Mouse (Mus musculus): ENCODE measurements at regions not wholly inside any gene's neighbourhood (a gene's known extent, or its start where the extent isn't known, plus 50 kb on each side); places are given as distances from the start of the nearest gene placed in this dataset.

- no peak for DNase-seq (ENCODE audit: low read depth, low spot score)
These were observed 189.3 kb upstream of the Jade1 start for GRCm38 (mm10) chr3:41366264-41366663.

GRCm38 (mm10) chr3:41365145-41365830 is 190.2 kb upstream of the Jade1 start:
- DNase-seq (ENCODE audit: low read depth, low spot score): no peak

GRCm38 (mm10) chr3:41363947-41364346 is 191.6 kb upstream of the Jade1 start:
- DNase-seq (ENCODE audit: low read depth, low spot score): no peak

- DNase-seq (ENCODE audit: low read depth, low spot score): no peak
These were observed 195.3 kb upstream of the Jade1 start for GRCm38 (mm10) chr3:41360231-41360630.

GRCm38 (mm10) chr3:41359458-41359857 is 196.1 kb upstream of the Jade1 start:
- DNase-seq (ENCODE audit: low read depth, low spot score): no peak

- no peak for DNase-seq (ENCODE audit: low read depth, low spot score)
These were observed 202.5 kb upstream of the Jade1 start for GRCm38 (mm10) chr3:41353021-41353420.

GRCm38 (mm10) chr3:41351786-41352185 is 203.7 kb upstream of the Jade1 start:
- no peak for DNase-seq (ENCODE audit: low read depth, low spot score)

- DNase-seq (ENCODE audit: low read depth, low spot score): no peak
These were observed 204.3 kb upstream of the Jade1 start for GRCm38 (mm10) chr3:41351091-41351685.

- no peak for DNase-seq (ENCODE audit: low read depth, low spot score)
These were observed 205.2 kb upstream of the Jade1 start for GRCm38 (mm10) chr3:41350331-41350730.

GRCm38 (mm10) chr3:41348795-41349194 is 206.7 kb upstream of the Jade1 start:
- peak; percentile 57 for DNase-seq (ENCODE audit: low read depth, low spot score)

GRCm38 (mm10) chr3:41346863-41347262 is 208.7 kb upstream of the Jade1 start:
- DNase-seq (ENCODE audit: low read depth, low spot score): peak; percentile 40

GRCm38 (mm10) chr3:41343431-41343830 is 212.1 kb upstream of the Jade1 start:
- DNase-seq (ENCODE audit: low read depth, low spot score): no peak

- peak; percentile 8 for DNase-seq (ENCODE audit: low read depth, low spot score)
These were observed 223.1 kb upstream of the Jade1 start for GRCm38 (mm10) chr3:41332481-41332880.

- DNase-seq (ENCODE audit: low read depth, low spot score): no peak
These were observed 225.2 kb upstream of the Jade1 start for GRCm38 (mm10) chr3:41330356-41330755.

GRCm38 (mm10) chr3:41328828-41329227 is 226.7 kb upstream of the Jade1 start:
- no peak for DNase-seq (ENCODE audit: low read depth, low spot score)

GRCm38 (mm10) chr3:41326211-41327104 is 229.1 kb upstream of the Jade1 start:
- no peak for DNase-seq (ENCODE audit: low read depth, low spot score)

GRCm38 (mm10) chr3:41321808-41322207 is 233.7 kb upstream of the Jade1 start:
- no peak for DNase-seq (ENCODE audit: low read depth, low spot score)

- no peak for DNase-seq (ENCODE audit: low read depth, low spot score)
These were observed 236.2 kb upstream of the Jade1 start for GRCm38 (mm10) chr3:41319214-41319856.

- DNase-seq (ENCODE audit: low read depth, low spot score): peak; percentile 6
These were observed 235.6 kb upstream of the Pgrmc2 start for GRCm38 (mm10) chr3:41318232-41319131.

GRCm38 (mm10) chr3:41317170-41317569 is 234.3 kb upstream of the Pgrmc2 start:
- DNase-seq (ENCODE audit: low read depth, low spot score): no peak

- no peak for DNase-seq (ENCODE audit: low read depth, low spot score)
These were observed 229.6 kb upstream of the Pgrmc2 start for GRCm38 (mm10) chr3:41312492-41312891.

Measured in R1 (cell line).